Mouse (Mus musculus): ENCODE measurements around the gene Auts2. TPM values are rescaled to one million over a fixed set of nuclear protein-coding genes. Genes with fewer than 3 reads are reported as not detected.

Gene Auts2
- polyA plus RNA-seq, 1 experiment = 10.4 TPM

- WGBS = 95% methylated on average over 6 of the region's 6 CpGs
- TF ChIP-seq POLR2A (IDR thresholded peaks at IDR 0.05; ENCODE audit: low read depth, low read length) (no peak), CTCF (IDR thresholded peaks at IDR 0.05; ENCODE audit: extremely low read depth, insufficient read length, insufficient replicate concordance, low read depth, low read length) (no peak)
- H3K27ac ChIP-seq (ENCODE audit: insufficient read depth, low read depth, low read length) = no peak overlapping the region
Measured at GRCm38 (mm10) chr5:131463402-131463801, 1079.7 kb downstream of the Auts2 start.

GRCm38 (mm10) chr5:131459951-131460350 lies 1083.2 kb downstream of the Auts2 start:
- TF ChIP-seq POLR2A (IDR thresholded peaks at IDR 0.05; ENCODE audit: low read depth, low read length) = no peak
- no peak for TF ChIP-seq CTCF (IDR thresholded peaks at IDR 0.05; ENCODE audit: extremely low read depth, insufficient read length, insufficient replicate concordance, low read depth, low read length)
- Histone ChIP-seq H3K4me3 (ENCODE audit: low read depth, low read length) (no peak overlapping the region), H3K27me3 (ENCODE audit: control insufficient read depth, insufficient read depth, low read length) (no peaks in the 10 kb centered on the region), H3K36me3 (ENCODE audit: control insufficient read depth, insufficient read depth, low read length) (peaks cover 12% of the 10 kb centered on the region), H3K4me1 (ENCODE audit: control insufficient read depth, insufficient read depth, insufficient read length, low read length) (no peaks in the 10 kb centered on the region), H3K27ac (ENCODE audit: insufficient read depth, low read depth, low read length) (no peak overlapping the region)
- WGBS = 92% methylated on average over 6 of the region's 6 CpGs

More at GRCm38 (mm10) chr5:131463402-131463801, 1079.7 kb downstream of the Auts2 start:
- H3K36me3 ChIP-seq (ENCODE audit: control insufficient read depth, insufficient read depth, low read length) = peaks cover 14% of the 10 kb centered on the region
- H3K27me3 ChIP-seq (ENCODE audit: control insufficient read depth, insufficient read depth, low read length) = no peaks in the 10 kb centered on the region
- H3K4me1 ChIP-seq (ENCODE audit: control insufficient read depth, insufficient read depth, insufficient read length, low read length) = no peaks in the 10 kb centered on the region
- no peak overlapping the region for H3K4me3 ChIP-seq (ENCODE audit: low read depth, low read length)

- no peak overlapping the region for H3K4me3 ChIP-seq (ENCODE audit: low read depth, low read length)
- 72% methylated on average over 2 of the region's 2 CpGs for WGBS
- no peak for TF ChIP-seq CTCF (IDR thresholded peaks at IDR 0.05; ENCODE audit: extremely low read depth, insufficient read length, insufficient replicate concordance, low read depth, low read length)
- TF ChIP-seq POLR2A (IDR thresholded peaks at IDR 0.05; ENCODE audit: low read depth, low read length) = no peak
- no peaks in the 10 kb centered on the region for H3K4me1 ChIP-seq (ENCODE audit: control insufficient read depth, insufficient read depth, insufficient read length, low read length)
- peaks cover 12% of the 10 kb centered on the region for H3K36me3 ChIP-seq (ENCODE audit: control insufficient read depth, insufficient read depth, low read length)
- no peak overlapping the region for H3K27ac ChIP-seq (ENCODE audit: insufficient read depth, low read depth, low read length)
- no peaks in the 10 kb centered on the region for H3K27me3 ChIP-seq (ENCODE audit: control insufficient read depth, insufficient read depth, low read length)
Measured at GRCm38 (mm10) chr5:131459549-131459948, 1083.6 kb downstream of the Auts2 start.

GRCm38 (mm10) chr5:131458700-131459099 lies 1084.4 kb downstream of the Auts2 start:
- H3K27me3 ChIP-seq (ENCODE audit: control insufficient read depth, insufficient read depth, low read length) = no peaks in the 10 kb centered on the region
- H3K27ac ChIP-seq (ENCODE audit: insufficient read depth, low read depth, low read length) = no peak overlapping the region
- H3K4me1 ChIP-seq (ENCODE audit: control insufficient read depth, insufficient read depth, insufficient read length, low read length) = no peaks in the 10 kb centered on the region
- no peak for TF ChIP-seq CTCF (IDR thresholded peaks at IDR 0.05; ENCODE audit: extremely low read depth, insufficient read length, insufficient replicate concordance, low read depth, low read length)
- no peak for TF ChIP-seq POLR2A (IDR thresholded peaks at IDR 0.05; ENCODE audit: low read depth, low read length)
- H3K36me3 ChIP-seq (ENCODE audit: control insufficient read depth, insufficient read depth, low read length) = peaks cover 15% of the 10 kb centered on the region
- no peak overlapping the region for H3K4me3 ChIP-seq (ENCODE audit: low read depth, low read length)
- 88% methylated on average over 6 of the region's 6 CpGs for whole genome bisulfite sequencing

GRCm38 (mm10) chr5:131457999-131458398 lies 1085.1 kb downstream of the Auts2 start:
- H3K27ac ChIP-seq (ENCODE audit: insufficient read depth, low read depth, low read length) = no peak overlapping the region
- H3K27me3 ChIP-seq (ENCODE audit: control insufficient read depth, insufficient read depth, low read length) = no peaks in the 10 kb centered on the region
- no peaks in the 10 kb centered on the region for H3K4me1 ChIP-seq (ENCODE audit: control insufficient read depth, insufficient read depth, insufficient read length, low read length)
- no peak overlapping the region for H3K4me3 ChIP-seq (ENCODE audit: low read depth, low read length)
- no peak for TF ChIP-seq POLR2A (IDR thresholded peaks at IDR 0.05; ENCODE audit: low read depth, low read length)
- no peak for TF ChIP-seq CTCF (IDR thresholded peaks at IDR 0.05; ENCODE audit: extremely low read depth, insufficient read length, insufficient replicate concordance, low read depth, low read length)
- WGBS = 92% methylated on average over 7 of the region's 7 CpGs
- peaks cover 15% of the 10 kb centered on the region for H3K36me3 ChIP-seq (ENCODE audit: control insufficient read depth, insufficient read depth, low read length)

GRCm38 (mm10) chr5:131449181-131449868 lies 1093.8 kb downstream of the Auts2 start:
- H3K36me3 ChIP-seq (ENCODE audit: control insufficient read depth, insufficient read depth, low read length) = peaks cover 36% of the 10 kb centered on the region
- WGBS = 93% methylated on average over 7 of the region's 7 CpGs

GRCm38 (mm10) chr5:131435239-131435876 lies 1107.8 kb downstream of the Auts2 start:
- TF ChIP-seq POLR2A (IDR thresholded peaks at IDR 0.05; ENCODE audit: low read depth, low read length) (no peak), CTCF (IDR thresholded peaks at IDR 0.05; ENCODE audit: extremely low read depth, insufficient read length, insufficient replicate concordance, low read depth, low read length) (no peak)
- Histone ChIP-seq H3K27me3 (ENCODE audit: control insufficient read depth, insufficient read depth, low read length) (no peaks in the 10 kb centered on the region), H3K27ac (ENCODE audit: insufficient read depth, low read depth, low read length) (no peak overlapping the region), H3K36me3 (ENCODE audit: control insufficient read depth, insufficient read depth, low read length) (peaks cover 18% of the 10 kb centered on the region), H3K4me1 (ENCODE audit: control insufficient read depth, insufficient read depth, insufficient read length, low read length) (no peaks in the 10 kb centered on the region; the same call in 1 of the 2 replicates), H3K4me3 (ENCODE audit: low read depth, low read length) (no peak overlapping the region)
- WGBS = 89% methylated on average over 10 of the region's 10 CpGs

More at GRCm38 (mm10) chr5:131449181-131449868, 1093.8 kb downstream of the Auts2 start:
- TF ChIP-seq CTCF (IDR thresholded peaks at IDR 0.05; ENCODE audit: extremely low read depth, insufficient read length, insufficient replicate concordance, low read depth, low read length) = no peak
- TF ChIP-seq POLR2A (IDR thresholded peaks at IDR 0.05; ENCODE audit: low read depth, low read length) = no peak
- no peak overlapping the region for H3K27ac ChIP-seq (ENCODE audit: insufficient read depth, low read depth, low read length)
- no peaks in the 10 kb centered on the region for H3K27me3 ChIP-seq (ENCODE audit: control insufficient read depth, insufficient read depth, low read length)
- H3K4me1 ChIP-seq (ENCODE audit: control insufficient read depth, insufficient read depth, insufficient read length, low read length) = no peaks in the 10 kb centered on the region
- no peak overlapping the region for H3K4me3 ChIP-seq (ENCODE audit: low read depth, low read length)

All from small intestine, adult 2 months (tissue).